Mouse (Mus musculus) heart, adult 2 months (tissue): ENCODE measurements around the gene Tbc1d10b. TPM values are rescaled to one million over a fixed set of nuclear protein-coding genes. Genes with fewer than 3 reads are reported as not detected.

ENCODE experiments used
- DNase-seq, 2 experiments: peaks; one replicate each; pipeline ENCODE4 v3.0.0; 2021
- H3K27ac ChIP-seq: fragments of 200-600 bp; 2 replicates; pipeline ENCODE4 v1.8.1; 2022
- H3K27me3 ChIP-seq: fragments of 200-500 bp; 2 replicates; pipeline ENCODE4 v1.6.1; 2012; ENCODE audit warnings: mild to moderate bottlenecking, low read length, inconsistent platforms, mixed read lengths; ENCODE audit not compliant: control insufficient read depth, insufficient read depth
- H3K36me3 ChIP-seq: fragments of 200-500 bp; 2 replicates; pipeline ENCODE4 v1.6.1; 2012; ENCODE audit warnings: low read length, inconsistent platforms; ENCODE audit not compliant: control insufficient read depth, insufficient read depth
- H3K4me1 ChIP-seq: fragments of 200-500 bp; 2 replicates; pipeline ENCODE4 v1.6.1; 2011; ENCODE audit warnings: low read length; ENCODE audit not compliant: control insufficient read depth, insufficient read depth
- H3K4me3 ChIP-seq: fragments of 200-600 bp; 2 replicates; pipeline ENCODE4 v1.8.1; 2022
- H3K79me2 ChIP-seq: fragments of 200-500 bp; replicated peaks from 2 replicates; pipeline ENCODE4 v1.6.1; 2012; ENCODE audit warnings: mild to moderate bottlenecking, inconsistent platforms, low read length, moderate library complexity, mixed read lengths; ENCODE audit not compliant: control insufficient read depth, insufficient read depth
- H3K9ac ChIP-seq: fragments of 200-500 bp; 2 replicates; pipeline ENCODE4 v1.6.1; 2012; ENCODE audit warnings: low read depth, mild to moderate bottlenecking, control low read depth, inconsistent platforms, low read length, mixed read lengths
- CTCF ChIP-seq: fragments of 200-600 bp; IDR thresholded peaks from 2 replicates; pipeline ENCODE4 v1.8.1; 2022; ENCODE audit warnings: antibody characterized with exemption, mild to moderate bottlenecking, moderate library complexity
- EP300 ChIP-seq: fragments of 200-500 bp; IDR thresholded peaks from 2 replicates; pipeline ENCODE4 v1.6.1; 2011; ENCODE audit warnings: low read depth, low read length, control low read depth; ENCODE audit not compliant: insufficient read depth
- POLR2A ChIP-seq: fragments of 200-500 bp; IDR thresholded peaks from 2 replicates; pipeline ENCODE4 v1.6.1; 2011; ENCODE audit warnings: mild to moderate bottlenecking, low read depth, low read length, control low read depth; ENCODE audit not compliant: insufficient read depth
- WGBS: fragments of 180-500 bp; shearing (Covaris S2); methylation state at CpG from one replicate; pipeline ENCODE4 v1.1.7; 2018; 5-methylcytosine and 5-hydroxymethylcytosine counted together
- intact Hi-C: fragments of 180-260 bp; cut with DNase I; formaldehyde crosslinking; loops from one replicate; pipeline ENCODE4 v1.15.1; 2025
- polyA plus RNA-seq: library from polyadenylated mRNA; depleted of rRNA; stranded (reverse); fragments of >200 nt; gene quantifications from 2 replicates; pipeline ENCODE4 v1.2.3, GENCODE M21; 2012
- total RNA-seq, 2 experiments: library from RNA; stranded (reverse); gene quantifications; 2 replicates each; pipeline ENCODE4 v1.2.3; 2021

Gene Tbc1d10b
- total and polyA plus RNA-seq, 3 experiments: 13.6 to 22.0 (median 20.5) TPM

GRCm38 (mm10) chr7:127176937-127177336 lies 31.3 kb downstream of the Tbc1d10b start:
- intact Hi-C loops: no loop called here
- no peak for TF ChIP-seq EP300
- TF ChIP-seq POLR2A: no peak
- no peak for TF ChIP-seq CTCF
- no peak overlapping the region for H3K9ac ChIP-seq
- 55% methylated on average over 4 of the region's 4 CpGs for WGBS
- H3K27ac ChIP-seq: no peak overlapping the region
- H3K4me3 ChIP-seq: no peak overlapping the region
- DNase-seq: no peak
- no peaks in the 10 kb centered on the region for H3K79me2 ChIP-seq
- no peaks in the 10 kb centered on the region for H3K4me1 ChIP-seq
- H3K36me3 ChIP-seq: no peaks in the 10 kb centered on the region
- H3K27me3 ChIP-seq: no peaks in the 10 kb centered on the region

DNA sequence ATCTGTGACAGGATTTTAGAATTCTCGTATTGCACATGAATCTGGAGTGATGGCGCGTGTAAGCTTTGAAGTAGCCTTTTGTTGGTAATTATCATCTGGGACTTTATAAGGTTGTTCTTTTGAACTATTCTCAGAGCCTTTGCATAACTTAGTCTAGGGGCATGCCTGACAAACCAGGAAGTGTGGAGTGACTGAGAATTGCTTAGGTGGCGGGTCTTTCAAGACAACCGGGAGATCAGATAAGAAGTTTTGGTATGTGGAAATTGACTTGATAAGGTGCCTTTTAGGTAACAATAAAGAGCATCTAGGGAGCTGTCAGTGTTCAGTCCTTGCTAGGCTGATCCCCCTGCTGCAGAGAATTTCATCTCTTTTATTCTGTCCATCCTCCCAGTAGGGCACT lies 41.8 kb downstream of the Tbc1d10b start:
- H3K36me3 ChIP-seq: no peaks in the 10 kb centered on the region
- no peak overlapping the region for H3K9ac ChIP-seq
- no peaks in the 10 kb centered on the region for H3K79me2 ChIP-seq
- DNase-seq: no peak
- H3K27ac ChIP-seq: no peak overlapping the region
- H3K27me3 ChIP-seq: no peaks in the 10 kb centered on the region
- TF ChIP-seq CTCF (no peak), POLR2A (no peak), EP300 (no peak)
- 76% methylated on average over 5 of the region's 5 CpGs for WGBS
- no peaks in the 10 kb centered on the region for H3K4me1 ChIP-seq
- H3K4me3 ChIP-seq: no peak overlapping the region
- intact Hi-C loops: no loop called here

- no peak for TF ChIP-seq CTCF
- TF ChIP-seq POLR2A: no peak
- TF ChIP-seq EP300: no peak
- intact Hi-C loops: no loop called here
- Histone ChIP-seq H3K27ac (no peak overlapping the region), H3K9ac (no peak overlapping the region), H3K4me1 (no peaks in the 10 kb centered on the region), H3K79me2 (no peaks in the 10 kb centered on the region), H3K4me3 (no peak overlapping the region), H3K27me3 (no peaks in the 10 kb centered on the region), H3K36me3 (no peaks in the 10 kb centered on the region)
- no peak for DNase-seq
- WGBS: 80% methylated on average over 12 of the region's 12 CpGs
Observed at GRCm38 (mm10) chr7:127165607-127166493, 42.4 kb downstream of the Tbc1d10b start.

DNA sequence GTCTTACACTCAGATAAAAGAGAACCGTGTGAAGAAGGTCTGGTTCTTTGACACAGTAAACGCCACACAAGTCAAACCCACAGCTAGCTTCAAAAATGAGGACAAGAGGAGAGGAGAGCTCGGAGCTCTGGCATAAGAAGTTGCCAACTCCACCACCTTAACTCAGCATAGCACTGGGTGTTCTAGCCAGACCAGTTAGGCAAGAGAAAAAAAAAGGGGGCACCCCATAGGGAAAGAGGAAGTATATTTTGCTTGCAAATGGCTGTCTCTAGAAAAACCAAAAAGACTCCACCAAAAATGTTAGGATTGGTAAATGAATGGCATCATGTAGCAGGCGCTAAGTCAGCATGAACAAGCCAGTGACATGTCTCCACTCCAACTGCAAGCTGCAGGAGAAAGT lies 44.3 kb downstream of the Tbc1d10b start:
- WGBS: 87% methylated on average over 4 of the region's 4 CpGs
- Histone ChIP-seq H3K27ac (no peak overlapping the region), H3K27me3 (no peaks in the 10 kb centered on the region), H3K4me3 (no peak overlapping the region), H3K36me3 (no peaks in the 10 kb centered on the region), H3K9ac (no peak overlapping the region), H3K4me1 (no peaks in the 10 kb centered on the region), H3K79me2 (no peaks in the 10 kb centered on the region)
- intact Hi-C loops: no loop called here
- TF ChIP-seq EP300 (no peak), CTCF (no peak), POLR2A (no peak)
- DNase-seq: no peak

DNA sequence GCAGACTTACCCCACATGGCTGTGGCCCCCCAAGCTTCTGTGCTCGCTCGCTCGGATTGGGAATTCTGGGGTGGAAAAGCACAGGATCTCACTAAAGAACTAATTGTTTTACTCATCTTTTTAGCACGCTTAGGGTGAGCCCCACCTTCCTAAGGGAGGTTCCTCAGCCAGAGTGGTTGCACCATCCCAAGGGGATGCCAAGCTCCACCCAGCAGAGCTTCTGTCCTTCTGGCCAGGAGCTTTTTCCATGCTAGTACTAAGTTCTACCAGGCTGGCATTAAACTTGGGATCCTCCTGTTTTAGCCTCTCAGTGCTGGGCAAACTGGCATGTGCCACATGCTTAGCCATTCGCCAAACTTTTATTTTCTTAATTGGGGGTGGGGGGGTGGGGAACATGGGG lies 45.7 kb downstream of the Tbc1d10b start:
- no peaks in the 10 kb centered on the region for H3K79me2 ChIP-seq
- no peak overlapping the region for H3K27ac ChIP-seq
- H3K27me3 ChIP-seq: no peaks in the 10 kb centered on the region
- intact Hi-C loops: no loop called here
- H3K4me3 ChIP-seq: no peak overlapping the region
- no peak for DNase-seq
- no peak for TF ChIP-seq POLR2A
- no peak for TF ChIP-seq CTCF
- no peak for TF ChIP-seq EP300
- no peak overlapping the region for H3K9ac ChIP-seq
- 75% methylated on average over 5 of the region's 5 CpGs for WGBS
- H3K36me3 ChIP-seq: no peaks in the 10 kb centered on the region
- H3K4me1 ChIP-seq: no peaks in the 10 kb centered on the region

GRCm38 (mm10) chr7:127157548-127157947 lies 50.7 kb downstream of the Tbc1d10b start:
- TF ChIP-seq EP300 (no peak), POLR2A (no peak), CTCF (no peak)
- DNase-seq: no peak
- no peak overlapping the region for H3K27ac ChIP-seq
- H3K9ac ChIP-seq: no peak overlapping the region
- WGBS: 78% methylated on average over 4 of the region's 4 CpGs
- H3K4me1 ChIP-seq: peaks cover 2% of the 10 kb centered on the region
- intact Hi-C loops: no loop called here
- no peaks in the 10 kb centered on the region for H3K27me3 ChIP-seq
- H3K36me3 ChIP-seq: no peaks in the 10 kb centered on the region
- no peaks in the 10 kb centered on the region for H3K79me2 ChIP-seq
- no peak overlapping the region for H3K4me3 ChIP-seq
